Mouse (Mus musculus) bone marrow macrophage, adult 2 months (primary cell): ENCODE data around the gene Reps2.

Source experiments
- CTCF ChIP-seq: IDR thresholded peaks from 2 replicates; pipeline ENCODE4 v1.5.1; 2012; ENCODE audit warnings: low read depth, mild to moderate bottlenecking, low read length, moderate library complexity
- POLR2A ChIP-seq: IDR thresholded peaks from 2 replicates; pipeline ENCODE4 v1.6.1; 2012; ENCODE audit warnings: mild to moderate bottlenecking, low read depth, low read length, borderline replicate concordance

- no peak for TF ChIP-seq CTCF
- no peak for TF ChIP-seq POLR2A
Measured at GRCm38 (mm10) chrX:162432776-162433543, 210.5 kb downstream of the Reps2 start.
